Mouse (Mus musculus) testis, adult 2 months (tissue): ENCODE measurements around the gene Epn1.
A peak's percentile ranks its signal among the peaks of the same experiment; 100 is the strongest.

ENCODE experiments used
- CTCF ChIP-seq: fragments of 200-500 bp; IDR thresholded peaks from 2 replicates; pipeline ENCODE4 v1.5.1; 2012; ENCODE audit warnings: low read depth, mild to moderate bottlenecking, inconsistent platforms, low read length, moderate library complexity; ENCODE audit not compliant: control insufficient read depth, insufficient read depth, insufficient replicate concordance
- POLR2A ChIP-seq: fragments of 200-500 bp; IDR thresholded peaks from 2 replicates; pipeline ENCODE4 v1.6.1; 2012; ENCODE audit warnings: low read depth, mild to moderate bottlenecking, inconsistent platforms, low read length, moderate library complexity; ENCODE audit not compliant: control insufficient read depth

- TF ChIP-seq CTCF (peak; percentile 55; the same call in 1 of the 2 replicates), POLR2A (no peak; the same call in 1 of the 2 replicates)
Measured at GRCm38 (mm10) chr7:5060239-5060731, 19.8 kb upstream of the Epn1 start.
